Mouse (Mus musculus): ENCODE measurements around the gene Txndc15. TPM values are rescaled to one million over a fixed set of nuclear protein-coding genes. Genes with fewer than 3 reads are reported as not detected.

The Txndc15 gene
- polyA plus RNA-seq, 1 experiment from 2014 or later = 93.0 TPM

Other genes with a start within 250 kb of the Txndc15 start
- 124 and 132 TPM in 2 replicates for gene Dbn1, start 226.5 kb upstream of the Txndc15 start, polyA plus RNA-seq (2015; fragmentation: Nextera tagmentation; extraction: Ambion mirVana)
- gene Pdlim7, start 201.0 kb upstream of the Txndc15 start, polyA plus RNA-seq (2015; fragmentation: Nextera tagmentation; extraction: Ambion mirVana) = 169 and 176 TPM in 2 replicates
- gene Dok3, start 185.4 kb upstream of the Txndc15 start, polyA plus RNA-seq (2015; fragmentation: Nextera tagmentation; extraction: Ambion mirVana) = 2.7 and 3.1 TPM in 2 replicates
- gene Ddx41, start 178.0 kb upstream of the Txndc15 start, polyA plus RNA-seq (2015; fragmentation: Nextera tagmentation; extraction: Ambion mirVana) = 65.7 and 67.2 TPM in 2 replicates
- gene Fam193b, start 143.5 kb upstream of the Txndc15 start, polyA plus RNA-seq (2015; fragmentation: Nextera tagmentation; extraction: Ambion mirVana) = 33.4 and 40.3 TPM in 2 replicates
- 179 and 184 TPM in 2 replicates for gene Tmed9, start 140.9 kb upstream of the Txndc15 start, polyA plus RNA-seq (2015; fragmentation: Nextera tagmentation; extraction: Ambion mirVana)
- 25.1 and 29.1 TPM in 2 replicates for gene B4galt7, start 114.8 kb upstream of the Txndc15 start, polyA plus RNA-seq (2015; fragmentation: Nextera tagmentation; extraction: Ambion mirVana)
- gene Caml, start 91.6 kb upstream of the Txndc15 start, polyA plus RNA-seq (2015; fragmentation: Nextera tagmentation; extraction: Ambion mirVana) = 53.1 and 58.4 TPM in 2 replicates
- 29.0 and 31.6 TPM in 2 replicates for gene Ddx46, start 79.6 kb upstream of the Txndc15 start, polyA plus RNA-seq (2015; fragmentation: Nextera tagmentation; extraction: Ambion mirVana)
- 59.3 and 64.9 TPM in 2 replicates for gene B230219D22Rik, start 21.5 kb upstream of the Txndc15 start, polyA plus RNA-seq (2015; fragmentation: Nextera tagmentation; extraction: Ambion mirVana)
- gene Pcbd2, start 12.7 kb downstream of the Txndc15 start, polyA plus RNA-seq (2015; fragmentation: Nextera tagmentation; extraction: Ambion mirVana) = 57.9 and 60.5 TPM in 2 replicates
- gene Catsper3, start 69.9 kb downstream of the Txndc15 start, polyA plus RNA-seq (2015; fragmentation: Nextera tagmentation; extraction: Ambion mirVana) = not detected in 2 replicates
- 1.1 and 1.2 TPM in 2 replicates for gene Pitx1, start 121.5 kb downstream of the Txndc15 start, polyA plus RNA-seq (2015; fragmentation: Nextera tagmentation; extraction: Ambion mirVana)